In the genomic region with DNA sequence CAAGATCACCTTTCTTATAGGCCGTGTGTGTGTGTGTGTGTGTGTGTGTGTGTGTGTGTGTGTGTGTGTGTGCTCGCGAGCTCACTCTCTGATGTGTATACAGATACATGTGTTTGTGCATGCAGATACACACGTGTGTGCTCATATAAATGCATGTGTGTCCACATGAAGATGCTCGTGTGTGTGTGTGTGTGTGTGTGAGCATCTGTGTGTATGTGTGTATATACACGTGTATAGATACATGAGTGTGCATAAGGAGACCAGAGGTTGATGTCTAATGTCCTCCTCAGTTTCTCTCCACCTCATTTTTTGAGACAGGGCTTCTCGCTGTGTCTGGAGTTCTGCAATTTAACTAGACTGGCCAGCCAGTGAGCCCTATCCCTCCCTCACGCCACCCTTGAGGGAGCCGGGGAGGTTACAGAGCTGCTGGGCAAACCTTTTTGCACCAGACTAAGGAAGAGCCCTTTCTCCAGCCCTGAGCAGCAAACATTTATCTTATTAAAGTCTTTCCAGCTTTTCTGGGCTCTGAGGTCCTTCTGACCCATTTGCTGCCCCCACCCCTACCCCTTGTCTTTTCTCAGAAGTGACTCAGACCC, we compare ENCODE assay signal across 9 mouse cellular contexts. TPM values are rescaled to one million over a fixed set of nuclear protein-coding genes. Genes with fewer than 3 reads are reported as not detected.
A peak's percentile ranks its signal among the peaks of the same experiment; 100 is the strongest.
DNase-seq lines count a peak whose midpoint lies in the region; ATAC-seq and TF ChIP-seq lines count a peak whose summit lies in the region.
"Had no signal": no experiment of that assay in that cellular context is flagged by ENCODE, and none has a peak within 500 bp of the region (broad histone marks: within the 10 kb centered on the region; RNA-seq: fewer than 3 reads in every experiment).

No protein-coding gene starts in this region.

- peak; percentile 3; the same call in 1 of the 2 replicates for ATAC-seq in heart, postnatal 0 days (ENCODE audit: insufficient read depth, low read depth)
- ATAC-seq in liver, embryonic 15.5 days (ENCODE audit: insufficient read depth) = 0 out of 2 replicates have a peak, but pooled peaks have one; percentile 5

- no peaks in the 10 kb centered on the region for H3K36me3 ChIP-seq in heart, postnatal 0 days (replicated peaks; ENCODE audit: control insufficient read depth, insufficient read depth, low read length)
- H3K36me3 ChIP-seq in ES-E14 (ENCODE audit: control insufficient read depth, insufficient read depth, low read length, poor library complexity, severe bottlenecking) = peaks cover 5% of the 10 kb centered on the region; the same call in 1 of the 2 replicates
- peaks cover 24% of the 10 kb centered on the region for H3K36me3 ChIP-seq in liver, embryonic 15.5 days (replicated peaks)

- no peak for TF ChIP-seq POLR2A in embryonic fibroblast, embryonic 13.5 days (IDR thresholded peaks at IDR 0.05; ENCODE audit: low read depth, low read length)

- no peak overlapping the region for H3K9ac ChIP-seq in heart, postnatal 0 days (replicated peaks; ENCODE audit: low read depth, low read length)
- peak overlapping the region; percentile 36; the same call in 1 of the 2 replicates for H3K9ac ChIP-seq in ES-E14 (ENCODE audit: insufficient read depth, low read depth, low read length, poor library complexity, severe bottlenecking)
- H3K9ac ChIP-seq in liver, embryonic 15.5 days = no peak overlapping the region

- in situ Hi-C loops in ES-E14 (cut with MboI; ENCODE audit: low sequenced_read_pairs in 2 of 2, unreplicated experiment in 2 of 2) = no loop called here

- no peak for TF ChIP-seq CTCF in heart, postnatal 0 days (IDR thresholded peaks at IDR 0.05; ENCODE audit: low read depth)
- no peak for TF ChIP-seq CTCF in embryonic fibroblast, embryonic 13.5 days (IDR thresholded peaks at IDR 0.05; ENCODE audit: borderline replicate concordance, insufficient read depth, low read length)
- TF ChIP-seq CTCF in left cerebral cortex, adult 2 months (IDR thresholded peaks at IDR 0.05) = no peak

- peak overlapping the region; percentile 33; the same call in 1 of the 2 replicates for H3K4me2 ChIP-seq in heart, postnatal 0 days (ENCODE audit: low read depth, low read length)
- H3K4me2 ChIP-seq in liver, embryonic 15.5 days = peak overlapping the region; percentile 36

- H3K27me3 ChIP-seq in heart, postnatal 0 days (ENCODE audit: control insufficient read depth, insufficient read depth, low read length) = no peaks in the 10 kb centered on the region
- no peaks in the 10 kb centered on the region for H3K27me3 ChIP-seq in liver, embryonic 15.5 days

- intact Hi-C loops in left cerebral cortex, adult 2 months (cut with DNase I) = no loop called here

- no peak for TF ChIP-seq EP300 in heart, postnatal 0 days (IDR thresholded peaks at IDR 0.05; ENCODE audit: low read depth)

- DNase-seq in heart, postnatal 0 days (ENCODE audit: low spot score) = no peak
- DNase-seq in heart, postnatal 4 days = no peak
- DNase-seq in ES-E14 (ENCODE audit: low read depth, low spot score) = no peak
- no peak for DNase-seq in cerebellum, adult 8-10 months
- no peak for DNase-seq in right cerebral cortex, adult 2 months (ENCODE audit: low spot score in 2 of 2)
- DNase-seq in left cerebral cortex, adult 2 months (ENCODE audit: extremely low spot score in 1 of 2, low spot score in 2 of 2) = no peak
- DNase-seq: layer of hippocampus, postnatal 36 days had no signal

- no peaks in the 10 kb centered on the region for H3K9me3 ChIP-seq in heart, postnatal 0 days (replicated peaks; ENCODE audit: control insufficient read depth, low read length)
- no peaks in the 10 kb centered on the region for H3K9me3 ChIP-seq in ES-E14 (ENCODE audit: control insufficient read depth, insufficient read depth, low read depth, low read length)
- no peaks in the 10 kb centered on the region for H3K9me3 ChIP-seq in liver, embryonic 15.5 days (replicated peaks)

- no peak overlapping the region for H3K4me3 ChIP-seq in heart, postnatal 0 days (ENCODE audit: low read depth, low read length)
- peak overlapping the region; percentile 27 to 47 for H3K4me3 ChIP-seq in ES-E14 (ENCODE audit: insufficient read depth in 1 of 2, low read depth in 1 of 2, low read length in 2 of 2, poor library complexity in 1 of 2, severe bottlenecking in 1 of 2)
- no peak overlapping the region for H3K4me3 ChIP-seq in embryonic fibroblast, embryonic 13.5 days (ENCODE audit: insufficient read depth, low read length)
- H3K4me3 ChIP-seq in liver, embryonic 15.5 days (replicated peaks) = no peak overlapping the region
- H3K4me3 ChIP-seq in left cerebral cortex, adult 2 months = no peak overlapping the region

- H3K4me1 ChIP-seq in heart, postnatal 0 days (ENCODE audit: control insufficient read depth, insufficient read depth) = peaks cover 8% of the 10 kb centered on the region
- peaks cover 27 to 46% of the 10 kb centered on the region in 2 experiments for H3K4me1 ChIP-seq in ES-E14 (ENCODE audit: control insufficient read depth in 2 of 2, insufficient read depth in 2 of 2, low read length in 2 of 2, poor library complexity in 1 of 2)
- peaks cover 44% of the 10 kb centered on the region for H3K4me1 ChIP-seq in embryonic fibroblast, embryonic 13.5 days (ENCODE audit: control insufficient read depth, insufficient read depth, low read length)
- H3K4me1 ChIP-seq in liver, embryonic 15.5 days (replicated peaks) = peaks cover 77% of the 10 kb centered on the region

- peak overlapping the region; percentile 80 for H3K27ac ChIP-seq in heart, postnatal 0 days (ENCODE audit: low read depth)
- H3K27ac ChIP-seq in ES-E14 (ENCODE audit: insufficient read depth, low read depth, low read length, poor library complexity, severe bottlenecking) = peak overlapping the region; percentile 66
- H3K27ac ChIP-seq in embryonic fibroblast, embryonic 13.5 days (ENCODE audit: insufficient read depth, low read length) = peak overlapping the region; percentile 95
- H3K27ac ChIP-seq in liver, embryonic 15.5 days (replicated peaks) = peak overlapping the region; percentile 80
- no peak overlapping the region for H3K27ac ChIP-seq in left cerebral cortex, adult 2 months

- WGBS in heart, postnatal 0 days = 66% methylated on average over 9 of the region's 9 CpGs
- 45% methylated on average over 9 of the region's 9 CpGs for WGBS in liver, embryonic 15.5 days (ENCODE audit: insufficient replicate concordance)

TF ChIP-seq in ES-E14, 5 proteins besides CTCF, POLR2A, EP300 and RAD21:
- TF ChIP-seq MAFK (IDR thresholded peaks at IDR 0.05; ENCODE audit: insufficient read depth, low read depth, low read length) (no peak), ZNF384 (IDR thresholded peaks at IDR 0.05; ENCODE audit: low read depth, low read length) (no peak), ZC3H11A (IDR thresholded peaks at IDR 0.05; ENCODE audit: borderline replicate concordance, low read depth, low read length) (no peak), HCFC1 (IDR thresholded peaks at IDR 0.05; ENCODE audit: borderline replicate concordance, insufficient read depth, low read length) (no peak), CHD2 (IDR thresholded peaks at IDR 0.05; ENCODE audit: low read depth, low read length) (no peak)

RNA-seq across cellular contexts. Expression of a gene that starts 11.6 kb away (rescaled TPM):
- not detected in 2 replicates for total RNA-seq in heart, postnatal 0 days (2014; rRNA removed; ENCODE audit: low replicate concordance)
- polyA plus RNA-seq in heart, postnatal 0 days (2015; fragmentation: Nextera tagmentation; extraction: Ambion mirVana) = not detected in 2 replicates
- total RNA-seq in heart, postnatal 4 days (2021) = under 1 TPM; 0.26 to 0.47 TPM
- total RNA-seq in ES-E14 (2012; rRNA removed) = 0.80 and 1.1 TPM in 2 replicates
- 0.25 and 0.26 TPM in 2 replicates for polyA plus RNA-seq in embryonic fibroblast, embryonic 13.5 days (2011; ENCODE audit: insufficient read length, low read depth, missing spikeins)
- polyA plus RNA-seq in liver, embryonic 15.5 days (2015; fragmentation: Nextera tagmentation; extraction: Ambion mirVana) = not detected in 2 replicates
- total RNA-seq in left cerebral cortex, adult 2 months (2021) = not detected
- total RNA-seq: layer of hippocampus, postnatal 36 days had no signal

RNA-seq across cellular contexts. Expression of a gene that starts 14.4 kb away (rescaled TPM):
- total RNA-seq in heart, postnatal 0 days (2014; rRNA removed; ENCODE audit: low replicate concordance) = 35.8 and 39.2 TPM in 2 replicates
- 27.3 and 28.4 TPM in 2 replicates for polyA plus RNA-seq in heart, postnatal 0 days (2015; fragmentation: Nextera tagmentation; extraction: Ambion mirVana)
- total RNA-seq in heart, postnatal 4 days (2021) = 10 to 100 TPM; 31.0 to 32.9 TPM
- 52.3 and 93.2 TPM in 2 replicates for total RNA-seq in ES-E14 (2012; rRNA removed)
- polyA plus RNA-seq in embryonic fibroblast, embryonic 13.5 days (2011; ENCODE audit: insufficient read length, low read depth, missing spikeins) = 177 and 225 TPM in 2 replicates
- polyA plus RNA-seq in liver, embryonic 15.5 days (2015; fragmentation: Nextera tagmentation; extraction: Ambion mirVana) = 51.3 and 56.4 TPM in 2 replicates
- 1 to 10 TPM; 3.4 to 3.7 TPM for total RNA-seq in left cerebral cortex, adult 2 months (2021)

RNA-seq across cellular contexts. Expression of a gene that starts 32.6 kb away (rescaled TPM):
- 128 and 168 TPM in 2 replicates for total RNA-seq in heart, postnatal 0 days (2014; rRNA removed; ENCODE audit: low replicate concordance)
- 106 and 112 TPM in 2 replicates for polyA plus RNA-seq in heart, postnatal 0 days (2015; fragmentation: Nextera tagmentation; extraction: Ambion mirVana)
- total RNA-seq in heart, postnatal 4 days (2021) = 100 to 1,000 TPM; 108 TPM
- total RNA-seq in ES-E14 (2012; rRNA removed) = 261 and 373 TPM in 2 replicates
- 248 and 249 TPM in 2 replicates for polyA plus RNA-seq in embryonic fibroblast, embryonic 13.5 days (2011; ENCODE audit: insufficient read length, low read depth, missing spikeins)
- 117 and 119 TPM in 2 replicates for polyA plus RNA-seq in liver, embryonic 15.5 days (2015; fragmentation: Nextera tagmentation; extraction: Ambion mirVana)
- total RNA-seq in left cerebral cortex, adult 2 months (2021) = 100 to 1,000 TPM; 269 to 274 TPM

Comparison
In these comparisons a context has a peak if more than half of its experiments do, and no peak if none do; other contexts are left out.
1. H3K4me3 ChIP-seq: peak in ES-E14 (2 of 2); none in heart, postnatal 0 days (single experiment), embryonic fibroblast, embryonic 13.5 days (single experiment), liver, embryonic 15.5 days (single experiment) and left cerebral cortex, adult 2 months (single experiment).